Mouse (Mus musculus): ENCODE measurements around the gene Fam57b. TPM values are rescaled to one million over a fixed set of nuclear protein-coding genes. Genes with fewer than 3 reads are reported as not detected.

The Fam57b gene
- total and polyA plus RNA-seq, 3 experiments, result 0.30 TPM; not detected in 2

DNA sequence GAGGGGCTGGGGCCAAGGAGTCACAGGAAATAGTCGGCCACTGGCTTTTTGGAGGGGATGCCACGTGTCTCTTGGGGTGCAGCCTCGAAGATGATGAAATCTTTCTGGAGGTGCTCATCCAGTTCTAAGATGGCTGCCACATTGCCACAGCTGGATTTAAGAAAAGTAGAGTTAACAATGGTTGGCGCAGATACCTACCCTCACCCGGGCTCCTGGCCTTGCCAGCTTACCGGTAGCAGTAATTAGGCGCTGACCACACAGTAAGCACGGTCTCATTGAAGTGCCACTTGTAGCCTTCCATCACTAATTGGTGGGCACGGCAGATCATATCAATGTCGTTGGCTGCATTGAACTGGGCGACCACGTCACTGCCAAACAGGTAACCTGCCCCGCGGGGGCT is 11.3 kb upstream of the Fam57b start:
- no peak overlapping the region for H3K4me2 ChIP-seq (ENCODE audit: insufficient read depth, low read depth, poor library complexity, severe bottlenecking)
- dilution Hi-C loops (cut with MboI; ENCODE audit: extremely low pct_ligation_motif_present, extremely low pct_unique_long_range_greater_than_20kb, low sequenced_read_pairs), result no loop called here
- no peak overlapping the region for H3K27ac ChIP-seq (ENCODE audit: insufficient read depth, low read depth)
- peaks cover 3 to 51% of the 10 kb centered on the region in 2 experiments; a peak in 3 of 4 replicates for H3K4me1 ChIP-seq (ENCODE audit: control insufficient read depth in 1 of 2, insufficient read depth in 2 of 2)
- peaks cover 5% of the 10 kb centered on the region for H3K9me3 ChIP-seq (replicated peaks; ENCODE audit: low read length)
- H3K27me3 ChIP-seq (replicated peaks), result no peaks in the 10 kb centered on the region
- no peak overlapping the region for H3K9ac ChIP-seq (ENCODE audit: insufficient read depth, low read depth)
- TF ChIP-seq POLR2AphosphoS2 (IDR thresholded peaks at IDR 0.05; ENCODE audit: low read depth, low read length) (peak; percentile 56; the same call in 1 of the 2 replicates), JUND (conservative IDR thresholded peaks at IDR 0.05; ENCODE audit: low read depth, low read length) (no peak)
- in situ Hi-C loops (cut with MboI; ENCODE audit: low pct_ligation_motif_present, low pct_unique_long_range_greater_than_20kb, low sequenced_read_pairs), result no loop called here
- H3K79me2 ChIP-seq (replicated peaks; ENCODE audit: control insufficient read depth, extremely low read depth, insufficient read depth, poor library complexity, severe bottlenecking), result peaks cover 23% of the 10 kb centered on the region
- H3K36me3 ChIP-seq (replicated peaks in 1 of 2; ENCODE audit: control insufficient read depth in 1 of 2, insufficient read depth in 1 of 2, low read length in 1 of 2), result peaks cover 89 to 95% of the 10 kb centered on the region in 2 experiments
- H3K4me3 ChIP-seq (replicated peaks in 1 of 3; ENCODE audit: low read depth in 2 of 3, low read length in 2 of 3, poor library complexity in 1 of 3), result no peak overlapping the region
- no peak for DNase-seq (ENCODE audit: extremely low read depth)

- peak overlapping the region; percentile 6; the same call in 1 of the 2 replicates for H3K27ac ChIP-seq (ENCODE audit: insufficient read depth, low read depth)
- no peak overlapping the region for H3K4me3 ChIP-seq (replicated peaks in 1 of 3; ENCODE audit: low read depth in 2 of 3, low read length in 2 of 3, poor library complexity in 1 of 3)
- TF ChIP-seq ZNF384 (IDR thresholded peaks at IDR 0.05; ENCODE audit: low read depth, low read length) (no peak), KAT2A (IDR thresholded peaks at IDR 0.05; ENCODE audit: insufficient replicate concordance, low read length) (no peak)
- no peaks in the 10 kb centered on the region for H3K27me3 ChIP-seq (replicated peaks)
- no peak for DNase-seq (ENCODE audit: extremely low read depth)
- dilution Hi-C loops (cut with MboI; ENCODE audit: extremely low pct_ligation_motif_present, extremely low pct_unique_long_range_greater_than_20kb, low sequenced_read_pairs), result no loop called here
- no peak overlapping the region for H3K9ac ChIP-seq (ENCODE audit: insufficient read depth, low read depth)
- peaks cover 3 to 41% of the 10 kb centered on the region in 2 experiments; a peak in 3 of 4 replicates for H3K4me1 ChIP-seq (ENCODE audit: control insufficient read depth in 1 of 2, insufficient read depth in 2 of 2)
- in situ Hi-C loops (cut with MboI; ENCODE audit: low pct_ligation_motif_present, low pct_unique_long_range_greater_than_20kb, low sequenced_read_pairs), result no loop called here
- H3K9me3 ChIP-seq (replicated peaks; ENCODE audit: low read length), result no peaks in the 10 kb centered on the region
- peaks cover 31% of the 10 kb centered on the region for H3K79me2 ChIP-seq (replicated peaks; ENCODE audit: control insufficient read depth, extremely low read depth, insufficient read depth, poor library complexity, severe bottlenecking)
- no peak overlapping the region for H3K4me2 ChIP-seq (ENCODE audit: insufficient read depth, low read depth, poor library complexity, severe bottlenecking)
- peaks cover 60 to 73% of the 10 kb centered on the region in 2 experiments for H3K36me3 ChIP-seq (replicated peaks in 1 of 2; ENCODE audit: control insufficient read depth in 1 of 2, insufficient read depth in 1 of 2, low read length in 1 of 2)
These were observed 8.3 kb upstream of the Fam57b start for GRCm38 (mm10) chr7:126789141-126789540.

- peaks cover 57 to 73% of the 10 kb centered on the region in 2 experiments for H3K36me3 ChIP-seq (replicated peaks in 1 of 2; ENCODE audit: control insufficient read depth in 1 of 2, insufficient read depth in 1 of 2, low read length in 1 of 2)
- DNase-seq (ENCODE audit: extremely low read depth), result peak; percentile 98
- peak within 1 kb of the TSS; percentile 72 for H3K4me2 ChIP-seq (ENCODE audit: insufficient read depth, low read depth, poor library complexity, severe bottlenecking)
- H3K4me3 ChIP-seq (replicated peaks in 1 of 3; ENCODE audit: low read depth in 2 of 3, low read length in 2 of 3, poor library complexity in 1 of 3), result peak within 1 kb of the TSS; percentile 71 to 88 (median 81)
- H3K4me1 ChIP-seq (ENCODE audit: control insufficient read depth in 1 of 2, insufficient read depth in 2 of 2), result peaks cover 8 to 60% of the 10 kb centered on the region in 2 experiments
- peak within 1 kb of the TSS; percentile 90 for H3K27ac ChIP-seq (ENCODE audit: insufficient read depth, low read depth)
- H3K9ac ChIP-seq (ENCODE audit: insufficient read depth, low read depth), result peak within 1 kb of the TSS; percentile 96
- dilution Hi-C loops (cut with MboI; ENCODE audit: extremely low pct_ligation_motif_present, extremely low pct_unique_long_range_greater_than_20kb, low sequenced_read_pairs) (no loop called here), in situ Hi-C loops (cut with MboI; ENCODE audit: low pct_ligation_motif_present, low pct_unique_long_range_greater_than_20kb, low sequenced_read_pairs) (no loop called here)
- no peaks in the 10 kb centered on the region for H3K9me3 ChIP-seq (replicated peaks; ENCODE audit: low read length)
- H3K27me3 ChIP-seq (replicated peaks), result no peaks in the 10 kb centered on the region
- peaks cover 40% of the 10 kb centered on the region for H3K79me2 ChIP-seq (replicated peaks; ENCODE audit: control insufficient read depth, extremely low read depth, insufficient read depth, poor library complexity, severe bottlenecking)
- peak; percentile 99 for TF ChIP-seq ELF1 (IDR thresholded peaks at IDR 0.05; ENCODE audit: low read depth, low read length)
- TF ChIP-seq UBTF (IDR thresholded peaks at IDR 0.05; ENCODE audit: low read depth, low read length), result no peak
- no peak for TF ChIP-seq USF2 (conservative IDR thresholded peaks at IDR 0.05; ENCODE audit: low read depth, low read length)
- TF ChIP-seq JUND (conservative IDR thresholded peaks at IDR 0.05; ENCODE audit: low read depth, low read length), result no peak
- TF ChIP-seq RAD21 (IDR thresholded peaks at IDR 0.05; ENCODE audit: low read depth, low read length), result no peak
- no peak; the same call in none of the 2 replicates for TF ChIP-seq RCOR1 (conservative IDR thresholded peaks at IDR 0.05; ENCODE audit: low read depth, low read length)
- TF ChIP-seq TCF12 (IDR thresholded peaks at IDR 0.05; ENCODE audit: low read depth, low read length), result peak; percentile 84
- peak; percentile 47; the same call in 1 of the 2 replicates for TF ChIP-seq NRF1 (IDR thresholded peaks at IDR 0.05; ENCODE audit: low read depth, low read length)
- no peak for TF ChIP-seq MAFK (IDR thresholded peaks at IDR 0.05; ENCODE audit: insufficient replicate concordance, low read length)
- peak; percentile 96 for TF ChIP-seq POLR2AphosphoS2 (IDR thresholded peaks at IDR 0.05; ENCODE audit: low read depth, low read length)
- no peak for TF ChIP-seq USF1 (IDR thresholded peaks at IDR 0.05; ENCODE audit: low read depth, low read length)
- TF ChIP-seq JUN (IDR thresholded peaks at IDR 0.05; ENCODE audit: insufficient read depth, low read depth, low read length), result no peak
- TF ChIP-seq SIN3A (IDR thresholded peaks at IDR 0.05; ENCODE audit: low read length), result peak; percentile 94; the same call in 1 of the 2 replicates
- TF ChIP-seq SMC3 (IDR thresholded peaks at IDR 0.05; ENCODE audit: low read depth, low read length), result no peak
- peak; percentile 80 for TF ChIP-seq NELFE (IDR thresholded peaks at IDR 0.05; ENCODE audit: low read depth, low read length)
- TF ChIP-seq ZKSCAN1 (IDR thresholded peaks at IDR 0.05; ENCODE audit: borderline replicate concordance, low read depth, low read length), result no peak
- peak; percentile 91 for TF ChIP-seq HCFC1 (IDR thresholded peaks at IDR 0.05; ENCODE audit: low read depth, low read length)
- TF ChIP-seq TBP (conservative IDR thresholded peaks at IDR 0.05; ENCODE audit: low read depth, low read length), result peak; percentile 59
- peak; percentile 88; the same call in 1 of the 2 replicates for TF ChIP-seq KAT2A (IDR thresholded peaks at IDR 0.05; ENCODE audit: insufficient replicate concordance, low read length)
- peak; percentile 54; the same call in 1 of the 2 replicates for TF ChIP-seq MYC (IDR thresholded peaks at IDR 0.05; ENCODE audit: low read depth, low read length)
- TF ChIP-seq PAX5 (IDR thresholded peaks at IDR 0.05; ENCODE audit: low read length), result no peak
These were observed 5.4 kb upstream of the Fam57b start, which contains the start of gene Ppp4c for GRCm38 (mm10) chr7:126791851-126792720. Ppp4c (minus strand) TSS chr7:126792496.
